Mouse (Mus musculus) embryo, embryonic 10 days (tissue): ENCODE data around the gene Foxi3.

ENCODE experiments used
- DNase-seq: peaks from one replicate; pipeline ENCODE4 v3.0.0-alpha.2; 2015; ENCODE audit warnings: low spot score

The Foxi3 gene

DNA sequence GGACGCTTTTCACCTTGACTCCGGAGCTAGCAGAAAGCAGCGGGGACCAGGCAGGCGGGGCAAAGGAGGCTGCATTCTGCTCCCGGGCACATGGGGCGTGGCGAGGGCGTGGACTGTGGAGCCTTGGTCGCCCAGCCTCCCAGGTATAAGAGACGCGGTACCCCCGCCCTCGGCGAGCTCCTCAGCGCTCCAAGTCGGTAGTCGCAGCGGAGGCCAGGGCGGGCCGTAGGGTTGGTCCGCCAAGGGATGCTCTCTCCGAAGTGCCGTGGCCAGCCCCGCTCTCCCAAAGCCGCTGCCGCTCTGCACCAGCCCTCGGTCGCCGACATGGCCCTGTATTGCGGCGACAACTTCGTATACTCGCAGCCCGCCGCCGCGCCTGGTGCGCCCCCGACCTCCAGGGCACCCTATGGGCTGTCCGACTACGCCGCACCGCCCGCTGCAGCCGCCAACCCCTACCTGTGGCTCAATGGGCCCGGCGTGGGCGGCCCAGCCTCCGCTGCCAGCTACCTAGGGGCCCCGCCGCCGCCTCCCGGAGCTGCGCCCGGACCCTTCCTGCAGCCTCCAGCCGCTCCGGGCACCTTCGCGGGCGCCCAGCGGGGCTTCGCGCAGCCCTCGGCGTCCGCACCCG lies at the start of gene Foxi3:
Gene Foxi3 (plus strand): TSS at position 247 of the 628 bp plus-strand sequence.
- DNase-seq, result peak; percentile 79

DNA sequence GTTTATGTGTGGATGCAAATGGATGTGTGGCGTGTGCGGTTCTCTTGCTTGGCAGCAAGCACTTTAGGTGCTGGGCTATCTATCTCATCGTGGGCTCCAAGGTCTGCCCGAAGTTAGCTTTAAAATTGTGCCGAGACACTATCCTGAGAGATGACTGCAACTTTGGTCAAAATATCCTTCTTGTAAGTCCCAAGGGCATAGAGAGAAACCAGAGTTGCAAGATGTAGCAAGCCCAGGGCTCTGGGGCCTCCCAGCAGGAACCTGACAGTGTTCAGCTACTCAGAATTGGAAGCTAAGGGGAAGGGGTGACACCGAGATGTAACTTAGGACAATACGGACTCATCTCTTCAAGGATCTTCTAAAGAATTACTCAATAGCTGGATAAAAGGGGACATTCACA lies 46.8 kb upstream of the Foxi3 start:
- DNase-seq, result no peak

DNA sequence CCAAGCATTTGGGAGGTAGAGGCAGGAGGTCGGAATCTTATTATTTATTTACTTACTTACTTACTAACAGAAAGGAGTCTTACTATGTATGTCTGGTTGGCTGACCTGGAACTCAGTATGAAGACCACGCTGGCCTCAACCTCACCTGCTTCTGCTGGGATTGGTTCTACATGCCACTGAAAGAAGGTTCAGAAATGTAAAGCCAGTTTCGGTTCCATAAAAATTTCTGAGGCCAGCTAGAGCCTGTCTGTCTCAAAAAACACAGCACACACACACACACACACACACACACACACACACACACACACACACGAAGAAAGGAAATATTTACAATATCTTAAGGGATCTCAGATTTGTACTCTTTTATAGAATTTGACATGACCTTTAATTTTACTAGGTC lies 46.0 kb upstream of the Foxi3 start:
- no peak for DNase-seq

DNA sequence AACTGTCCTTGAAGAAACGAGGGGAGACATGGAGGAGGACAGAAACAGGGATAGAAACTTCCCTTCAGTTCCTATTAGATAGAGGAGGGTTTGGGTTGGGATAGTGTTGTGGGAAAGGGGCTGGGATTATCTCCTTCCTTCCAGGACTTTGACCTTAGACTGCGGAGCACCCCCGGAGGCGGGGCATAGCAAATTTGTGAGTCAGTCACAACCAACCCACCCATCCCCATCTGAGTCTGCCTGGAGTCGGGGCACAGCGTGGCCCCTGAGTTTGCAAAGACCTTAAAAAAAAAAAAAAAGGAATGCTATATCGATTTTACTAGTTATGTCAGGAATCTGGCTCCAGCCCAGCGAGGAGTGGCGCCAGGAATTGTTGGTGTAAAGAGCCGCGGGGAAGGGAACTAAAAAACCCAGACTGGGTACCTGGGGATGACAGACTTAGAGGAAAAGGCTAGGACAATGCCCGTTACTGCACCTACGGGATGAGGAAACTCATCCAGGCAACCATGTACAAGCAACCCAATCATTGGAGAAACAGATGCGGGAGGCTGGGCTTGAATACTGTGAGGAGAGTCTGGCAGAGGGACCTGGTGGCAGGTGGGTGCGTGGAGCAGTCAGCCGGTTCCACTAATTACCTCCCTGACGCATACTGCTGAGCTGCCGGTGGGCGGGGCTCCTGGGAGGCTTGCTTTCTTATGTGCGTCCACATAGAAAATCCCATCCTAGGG lies 44.5 kb upstream of the Foxi3 start:
- no peak for DNase-seq

DNA sequence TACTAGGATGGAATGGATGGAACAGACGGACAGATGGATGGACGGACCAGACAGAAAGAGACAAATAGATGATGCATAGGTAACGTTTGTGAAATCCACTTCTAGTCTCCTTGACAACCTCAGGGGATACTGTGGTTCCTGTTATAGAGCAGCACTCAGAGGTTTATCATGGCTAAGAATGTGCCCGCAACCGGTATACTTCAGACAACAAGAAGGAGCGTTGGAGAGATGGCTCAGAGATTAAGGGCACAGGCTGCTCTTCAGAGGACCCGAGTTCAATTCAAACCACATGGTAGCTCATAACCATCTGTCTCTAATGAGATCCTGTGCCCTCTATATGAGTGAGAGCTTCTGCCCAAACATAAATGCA lies 44.0 kb upstream of the Foxi3 start:
- DNase-seq, result no peak

DNA sequence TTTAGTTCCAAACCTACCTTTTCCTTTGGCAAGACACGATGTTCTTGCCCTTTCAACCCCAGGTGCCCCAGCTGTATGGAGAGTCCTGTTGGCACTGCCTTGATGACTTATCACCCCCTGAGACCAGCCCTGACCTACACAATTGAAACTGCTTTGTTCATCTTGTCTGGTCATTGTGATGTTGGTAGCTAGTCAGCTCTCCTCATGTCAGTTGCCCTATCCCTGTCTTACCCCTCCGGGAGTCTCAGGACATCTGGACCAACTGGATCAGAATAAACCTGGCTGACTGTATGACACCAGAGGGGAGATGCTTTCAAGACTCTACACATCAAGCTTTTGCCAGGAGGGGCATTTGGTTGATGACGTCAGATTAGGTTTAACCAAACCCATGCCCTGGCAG lies 37.5 kb upstream of the Foxi3 start, which contains the start of gene Tex37:
Gene Tex37 (minus strand): TSS at position 101 of the 400 bp plus-strand sequence.
- DNase-seq, result no peak

DNA sequence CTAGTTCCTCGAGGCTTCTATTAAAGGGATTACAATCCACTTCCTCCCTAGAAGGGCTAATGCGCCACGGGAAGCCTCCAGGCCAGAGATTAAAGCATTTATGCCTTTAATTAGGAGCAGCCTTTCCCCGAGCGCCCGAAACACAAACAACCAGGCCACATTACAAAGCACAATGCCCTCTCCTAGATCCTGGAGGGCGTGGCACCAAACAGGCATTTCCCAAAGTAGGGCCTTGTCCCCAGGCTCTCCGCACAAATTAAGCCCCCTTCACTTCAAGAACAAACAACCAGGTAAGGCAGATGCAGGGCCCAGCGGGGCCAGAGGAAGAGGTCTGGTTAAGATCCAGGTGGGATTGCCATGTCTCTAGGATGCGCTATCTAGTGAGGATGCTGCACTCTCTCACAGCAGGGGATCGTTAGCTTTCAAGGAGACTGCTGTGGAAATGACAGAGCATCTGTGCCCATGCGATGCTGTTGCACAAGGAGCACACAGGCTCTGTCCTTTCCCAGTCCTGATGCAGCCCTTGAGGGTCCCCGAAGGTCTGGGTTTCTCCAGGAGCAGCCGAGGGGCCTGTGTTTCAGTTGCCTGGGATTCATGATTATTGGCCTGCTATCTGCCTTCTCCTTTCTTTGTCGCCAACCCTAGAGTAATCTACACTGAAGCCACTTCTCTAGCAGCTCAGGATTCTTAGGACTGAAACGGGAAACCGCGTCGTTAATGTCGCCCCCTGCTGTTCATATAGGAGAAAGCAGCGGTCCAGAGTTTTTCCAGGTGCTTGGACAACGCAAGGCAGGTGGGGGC lies 34.9 kb upstream of the Foxi3 start:
- peak; percentile 74 for DNase-seq

DNA sequence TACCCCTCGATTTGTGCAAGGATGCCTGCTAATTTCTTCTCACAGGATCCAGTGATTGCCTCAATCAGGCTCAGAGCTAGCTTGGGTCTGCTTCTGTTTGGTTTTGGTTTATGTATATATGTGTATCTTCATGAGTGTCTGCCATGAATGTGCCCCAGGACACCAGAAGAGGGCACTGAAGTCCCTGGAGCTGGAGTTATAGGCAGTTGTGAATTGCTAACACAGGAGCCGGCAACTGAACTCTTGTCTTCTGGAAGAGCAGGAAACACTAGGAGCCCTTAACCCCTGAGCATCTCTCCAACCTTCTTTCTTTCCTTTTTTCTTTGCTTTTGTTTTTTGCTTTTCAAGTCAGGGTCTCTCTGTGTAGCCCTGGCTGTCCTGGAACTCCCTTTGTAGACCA lies 24.5 kb upstream of the Foxi3 start:
- DNase-seq, result no peak

DNA sequence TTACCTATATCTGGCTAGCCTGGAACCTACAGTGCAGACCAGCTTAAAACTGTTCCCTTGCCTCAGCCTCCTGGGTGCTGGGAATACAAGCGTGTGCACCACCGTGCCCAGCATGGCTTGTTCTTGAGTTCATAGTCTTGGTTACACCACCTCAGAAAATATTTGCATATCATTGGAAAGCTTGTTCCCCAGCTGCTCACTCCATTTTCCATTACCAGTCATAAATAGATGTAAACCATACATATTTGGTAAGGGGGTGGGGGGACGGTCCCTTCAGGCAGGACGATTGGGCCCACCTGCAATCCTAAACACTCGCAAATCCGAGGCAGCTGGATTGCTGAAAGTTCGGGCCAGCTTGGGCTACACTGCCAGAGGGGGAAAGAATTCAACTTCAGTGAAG lies 3.1 kb upstream of the Foxi3 start:
- no peak for DNase-seq

DNA sequence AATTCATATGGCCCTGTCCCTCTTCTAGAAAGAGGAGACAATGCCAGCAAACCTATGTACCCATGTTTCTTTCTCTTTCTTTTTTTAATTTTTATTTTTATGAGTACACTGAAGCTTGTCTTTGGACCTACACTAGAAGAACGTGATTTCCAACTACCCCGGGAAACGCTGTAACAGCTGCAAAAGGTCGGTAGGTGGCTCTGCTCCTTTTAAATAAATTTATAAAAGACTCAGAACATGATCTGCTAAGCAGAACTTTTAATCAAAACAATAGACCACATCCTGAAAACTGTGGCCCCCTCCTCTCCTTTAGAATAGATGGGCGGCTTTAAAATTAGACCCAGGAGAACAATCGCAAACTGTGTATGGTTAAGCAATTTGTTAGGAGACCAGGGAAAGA lies 2.3 kb upstream of the Foxi3 start:
- peak; percentile 31 for DNase-seq

DNA sequence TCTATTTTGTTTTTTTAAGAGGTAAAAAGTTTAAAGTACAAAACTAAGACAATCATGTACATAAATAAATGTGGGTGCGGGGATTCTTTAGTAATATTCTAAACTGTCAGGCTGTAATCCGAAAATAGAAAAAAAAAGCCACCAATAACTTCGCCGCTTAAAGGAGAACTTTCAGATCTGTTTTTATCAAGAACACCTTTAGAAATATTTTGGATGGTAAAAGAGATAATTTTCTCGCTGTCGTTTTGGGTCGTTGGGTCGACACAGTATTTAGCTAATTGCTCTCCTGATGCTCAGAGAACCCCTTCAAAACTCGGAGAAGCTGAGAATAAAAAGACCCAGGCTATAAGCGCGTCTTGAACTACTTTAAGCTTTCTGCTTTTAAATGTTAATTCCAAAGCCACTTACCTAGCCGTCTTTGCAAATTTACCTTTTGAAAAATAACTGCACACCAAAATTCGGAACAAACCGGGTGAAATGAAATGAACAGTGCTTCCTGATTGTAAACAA lies 985 bp upstream of the Foxi3 start:
- DNase-seq, result no peak

DNA sequence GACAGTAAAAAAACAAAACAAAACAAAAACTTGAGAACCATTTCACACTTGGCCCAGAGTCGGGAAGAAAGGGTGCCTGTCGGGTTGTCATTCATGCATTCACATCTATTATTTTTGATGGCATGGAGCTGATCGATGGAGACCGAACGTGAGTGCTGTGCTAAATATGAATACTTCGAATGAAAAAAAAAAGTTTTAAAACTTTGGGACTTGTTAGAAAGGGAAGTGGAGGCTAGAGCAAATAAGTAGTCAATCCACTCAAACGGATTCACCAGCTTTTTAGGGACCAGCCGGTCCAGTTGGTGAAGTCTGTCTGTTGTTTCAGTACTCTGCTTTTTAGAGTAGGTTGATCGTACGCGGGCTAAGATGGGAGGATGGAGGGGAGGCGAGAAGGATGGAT lies 490 bp upstream of the Foxi3 start:
- DNase-seq, result no peak

DNA sequence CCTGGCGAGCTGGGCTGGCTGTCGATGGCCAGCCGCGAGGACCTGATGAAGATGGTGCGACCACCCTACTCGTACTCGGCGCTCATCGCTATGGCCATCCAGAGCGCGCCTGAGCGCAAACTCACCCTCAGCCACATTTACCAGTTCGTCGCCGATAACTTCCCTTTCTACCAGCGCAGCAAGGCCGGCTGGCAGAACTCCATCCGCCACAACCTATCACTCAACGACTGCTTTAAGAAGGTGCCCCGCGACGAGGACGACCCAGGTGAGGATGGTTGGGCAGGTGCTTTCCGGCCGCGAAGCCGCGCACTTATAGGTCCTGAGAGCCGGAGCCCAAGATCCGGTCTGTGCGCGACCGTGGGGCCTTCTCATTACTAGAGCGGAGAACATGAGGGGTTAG lies 605 bp downstream of the Foxi3 start:
- peak; percentile 49 for DNase-seq

DNA sequence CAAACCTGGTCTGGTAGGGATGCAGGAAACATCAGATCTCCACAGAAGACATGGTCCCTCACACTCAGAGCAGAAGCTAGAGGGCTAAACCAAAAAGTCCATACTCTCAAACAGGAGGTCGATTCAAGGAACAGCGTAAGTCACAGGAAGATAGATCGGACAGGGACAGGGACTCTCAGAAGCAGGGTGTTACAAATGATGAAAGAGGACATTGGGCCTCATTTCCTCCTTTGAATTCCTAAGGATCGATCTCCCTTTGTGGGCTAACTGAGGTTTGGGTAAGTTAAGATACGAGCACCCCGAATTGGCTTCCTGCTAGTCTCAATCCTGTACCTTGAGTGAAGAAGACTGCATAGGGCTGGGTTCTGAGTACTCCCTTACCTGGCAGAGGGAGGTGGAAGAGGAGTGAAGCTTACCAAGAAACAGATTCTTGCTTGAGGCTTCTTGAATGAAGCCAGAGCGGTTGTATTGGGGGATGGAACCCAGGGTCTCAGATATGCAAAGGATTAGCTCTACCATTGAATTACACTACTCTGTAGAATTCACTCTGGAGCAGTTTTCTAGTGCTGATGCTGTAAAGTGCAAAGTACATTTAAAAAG lies 1.1 kb downstream of the Foxi3 start:
- DNase-seq, result no peak

DNA sequence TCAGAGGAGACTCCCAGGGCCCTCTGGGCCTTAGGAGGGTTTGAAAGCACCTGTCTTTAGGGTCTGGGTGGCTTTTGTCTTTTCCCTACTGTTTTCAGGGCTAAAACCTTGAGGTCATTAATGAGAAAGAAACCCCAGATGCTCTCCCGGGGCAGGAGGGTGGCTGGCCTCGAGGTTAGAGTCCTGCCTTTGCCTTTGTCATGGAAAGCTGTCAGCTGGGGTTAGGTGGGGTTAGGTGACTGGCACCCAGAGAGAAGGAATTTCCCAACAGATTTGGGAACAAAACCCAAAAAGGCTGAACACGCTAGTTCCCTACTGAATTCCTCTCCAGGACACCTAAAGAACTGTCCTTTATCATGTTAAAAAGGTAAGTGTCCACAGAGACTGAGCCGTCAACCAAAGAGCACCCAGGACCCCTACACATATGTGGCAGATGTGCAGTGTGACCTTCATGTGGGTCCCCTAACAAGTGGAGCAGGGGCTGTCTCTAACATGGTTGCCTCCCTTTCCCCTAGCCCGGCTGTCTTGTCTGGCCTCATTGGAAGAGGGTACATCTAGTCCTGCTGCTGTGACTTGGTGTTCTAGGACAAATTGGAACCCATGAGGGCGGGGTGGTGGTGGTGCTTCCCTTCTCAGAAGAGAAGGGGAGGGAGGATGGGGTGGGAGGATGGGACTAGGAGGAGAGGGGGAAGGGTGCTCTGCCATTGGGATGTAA lies 7.9 kb downstream of the Foxi3 start:
- no peak for DNase-seq

DNA sequence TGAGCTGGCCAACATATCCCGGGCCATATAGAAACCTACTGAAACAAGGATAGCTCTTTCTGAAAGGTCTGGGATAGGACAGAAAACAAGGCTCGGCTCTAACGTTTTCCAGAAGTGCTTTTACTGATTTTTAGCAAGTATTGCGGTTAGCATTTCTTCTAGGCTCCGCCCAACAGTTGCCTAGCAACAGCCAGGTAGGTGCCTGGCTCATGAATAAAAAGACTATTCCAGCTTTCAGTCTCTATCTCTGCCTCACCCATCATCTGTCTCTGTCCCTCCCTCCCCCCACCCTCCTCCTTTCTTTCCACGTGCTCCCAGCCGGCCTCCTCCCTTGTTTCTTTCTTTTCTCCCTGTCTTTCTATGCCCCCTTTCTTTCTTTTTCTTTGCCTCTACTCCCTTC lies 9.4 kb downstream of the Foxi3 start:
- DNase-seq, result no peak

DNA sequence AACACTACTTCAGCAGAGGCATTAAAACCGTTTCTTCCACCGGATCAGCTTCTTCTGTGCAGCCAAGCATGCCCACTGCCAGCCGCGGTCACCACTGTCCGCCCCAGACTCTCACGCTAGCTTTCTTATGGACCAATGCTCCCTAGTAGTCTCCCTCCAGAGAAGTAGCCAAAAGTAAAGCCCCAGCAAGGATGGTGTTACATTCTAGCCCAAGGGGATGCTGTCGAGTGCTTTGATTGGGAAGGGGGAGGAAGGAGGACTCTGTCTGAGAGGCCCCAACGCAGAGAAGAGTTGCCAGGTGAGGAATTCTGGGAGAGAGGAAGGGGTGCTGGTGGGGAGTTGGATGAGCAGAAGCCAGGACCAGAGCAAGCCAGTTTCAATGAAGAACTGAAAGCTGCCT lies 11.1 kb downstream of the Foxi3 start:
- DNase-seq, result peak; percentile 47

DNA sequence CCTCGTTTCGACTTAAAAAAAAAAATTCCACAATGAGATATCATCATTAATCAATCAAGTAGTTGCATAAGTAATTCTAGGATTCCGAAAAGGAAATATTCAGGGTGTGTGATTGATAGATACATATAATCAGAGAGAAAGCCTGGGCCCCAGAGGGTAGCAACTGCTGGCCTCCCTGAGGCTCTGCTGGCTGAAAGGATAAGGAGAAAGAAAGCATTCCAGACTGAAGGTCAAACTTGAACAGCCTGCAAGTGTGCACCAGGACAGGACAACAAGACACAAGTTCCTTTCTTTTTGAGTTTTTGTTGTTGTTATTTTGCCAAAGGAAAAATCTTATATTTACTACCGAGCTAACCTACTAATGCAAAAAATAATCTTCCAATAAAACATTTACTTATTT lies 12.0 kb downstream of the Foxi3 start:
- no peak for DNase-seq

DNA sequence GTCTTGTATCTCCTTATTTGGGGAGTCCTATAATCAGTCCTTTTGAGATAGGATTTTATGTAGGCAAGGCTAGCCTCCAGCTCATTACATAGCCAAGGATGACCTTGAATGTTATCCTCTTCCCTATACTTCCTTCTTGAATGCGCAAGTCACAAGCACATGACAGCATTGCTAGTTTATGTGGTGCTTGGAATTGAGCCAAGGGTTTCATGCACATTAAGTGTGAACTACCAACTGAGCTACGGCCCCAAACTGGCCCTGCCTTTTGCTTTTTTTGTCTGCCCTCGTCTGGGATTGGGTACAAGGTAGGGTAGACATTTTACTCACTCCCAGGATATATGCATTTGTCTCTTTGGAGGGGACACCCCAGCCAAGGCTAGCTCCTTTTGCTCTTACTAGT lies 16.7 kb downstream of the Foxi3 start:
- no peak for DNase-seq

DNA sequence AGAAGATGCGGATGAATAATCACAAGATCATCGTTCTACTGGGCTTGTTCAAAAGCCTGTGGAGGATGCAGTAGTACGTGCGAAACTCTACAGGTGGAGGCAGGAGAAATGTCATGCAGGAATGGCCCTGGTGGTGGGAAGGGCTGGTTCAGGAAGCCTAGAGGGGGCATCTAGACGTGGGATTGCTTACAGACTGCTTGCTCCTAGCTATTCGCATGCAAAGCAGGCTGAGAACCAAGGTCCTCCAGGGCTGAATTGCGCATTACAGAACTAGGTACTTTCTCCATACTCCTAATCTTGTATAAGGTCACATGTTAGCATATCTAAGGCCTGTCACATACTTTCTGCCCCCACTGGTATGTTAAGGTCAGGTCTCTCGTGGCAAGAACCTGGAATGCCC lies 24.7 kb downstream of the Foxi3 start:
- DNase-seq, result no peak

DNA sequence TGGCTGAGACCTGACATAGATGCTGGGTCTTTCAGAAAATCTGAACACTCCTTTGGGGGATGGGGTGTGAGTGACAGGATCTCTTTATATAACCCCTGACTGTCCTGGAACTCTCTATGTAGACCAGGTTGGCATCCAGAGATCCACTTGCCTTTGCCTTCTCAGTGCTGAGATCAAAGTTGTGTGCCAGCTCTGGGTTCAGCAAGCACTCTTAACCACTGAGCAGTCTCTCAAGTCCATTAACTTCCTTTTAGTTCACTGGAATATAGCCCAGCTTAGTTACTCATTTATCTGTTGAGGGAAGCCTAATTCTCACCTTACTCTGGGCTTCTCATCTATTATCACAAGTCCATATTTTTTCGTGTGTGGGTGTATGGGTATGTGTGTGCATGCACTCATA lies 26.1 kb downstream of the Foxi3 start:
- DNase-seq, result no peak

DNA sequence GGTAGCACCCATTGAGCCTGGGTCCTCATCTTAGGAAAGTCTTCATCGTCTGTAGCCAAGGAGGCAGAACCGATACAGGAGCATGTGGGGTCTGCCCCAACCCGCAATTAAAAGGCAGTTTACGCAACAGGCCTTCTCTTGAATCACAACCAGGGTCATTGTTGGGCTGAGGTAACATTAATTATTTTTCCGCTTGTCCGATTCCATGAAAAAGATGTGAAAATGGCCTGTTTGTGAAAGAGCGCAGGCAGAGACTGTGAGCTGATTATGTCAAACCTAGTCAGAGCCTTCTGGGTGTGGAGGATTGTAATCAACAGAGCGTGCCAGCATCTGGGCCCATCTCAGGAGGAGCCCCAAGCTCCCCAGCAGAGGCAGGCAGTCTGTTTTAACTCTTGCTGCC lies 30.4 kb downstream of the Foxi3 start:
- DNase-seq, result no peak
